Mouse (Mus musculus): Measurements from ENCODE around the gene Zfp219. TPM values are rescaled to one million over a fixed set of nuclear protein-coding genes. Genes with fewer than 3 reads are reported as not detected.
"Not testable (repeated sequence)": the region's sequence is repeated elsewhere in the genome, so short reads cannot be mapped to it uniquely, and the experiment has no call there.

Zfp219 gene
- 10 to 100 TPM; 37.6 to 41.2 TPM for total RNA-seq (2021)
- long read RNA-seq, experiment 1, partial matches to known transcripts = 8 of 23 reads
- long read RNA-seq, experiment 1, other reads (novel, unspliced or antisense) = 9 of 23 reads
- long read RNA-seq, experiment 2, transcript Zfp219-204 (5 exons, 2,804 nt) = major isoform, 8 of 27 reads
- long read RNA-seq, experiment 2, partial matches to known transcripts = 12 of 27 reads
- long read RNA-seq, experiment 2, other reads (novel, unspliced or antisense) = 6 of 27 reads

- DNase-seq (ENCODE audit: low spot score in 2 of 2) = peak in 1 of 2 experiments; percentile 66
Observed at GRCm38 (mm10) chr14:52020486-52021137, at the start of gene Zfp219. Zfp219 (minus strand) TSS chr14:52020733.

- no peak for DNase-seq (ENCODE audit: low spot score in 2 of 2)
Observed at GRCm38 (mm10) chr14:52066135-52066534, 45.6 kb upstream of the Zfp219 start.

GRCm38 (mm10) chr14:52061798-52062197 lies 41.3 kb upstream of the Zfp219 start:
- no peak for DNase-seq (ENCODE audit: low spot score in 2 of 2)

- no peak for DNase-seq (ENCODE audit: low spot score in 2 of 2)
Observed at GRCm38 (mm10) chr14:52060800-52061199, 40.3 kb upstream of the Zfp219 start.

- DNase-seq (ENCODE audit: low spot score in 2 of 2) = no peak
Observed at GRCm38 (mm10) chr14:52059982-52060381, 39.4 kb upstream of the Zfp219 start.

GRCm38 (mm10) chr14:52052720-52053119 lies 32.2 kb upstream of the Zfp219 start:
- not testable (repeated sequence) for DNase-seq (ENCODE audit: low spot score in 2 of 2)

- no peak for DNase-seq (ENCODE audit: low spot score in 2 of 2)
Observed at GRCm38 (mm10) chr14:52045966-52046565, 25.5 kb upstream of the Zfp219 start.

GRCm38 (mm10) chr14:52044901-52045678 lies 24.6 kb upstream of the Zfp219 start:
- peak in 1 of 2 experiments; percentile 24 for DNase-seq (ENCODE audit: low spot score in 2 of 2)

GRCm38 (mm10) chr14:52043446-52043845 lies 22.9 kb upstream of the Zfp219 start:
- DNase-seq (ENCODE audit: low spot score in 2 of 2) = no peak

GRCm38 (mm10) chr14:52042359-52042758 lies 21.8 kb upstream of the Zfp219 start, which contains the start of gene Olfr221:
Olfr221 (minus strand) TSS chr14:52042459.
- DNase-seq (ENCODE audit: low spot score in 2 of 2) = not testable (repeated sequence)

GRCm38 (mm10) chr14:52039332-52039731 lies 18.8 kb upstream of the Zfp219 start:
- no peak for DNase-seq (ENCODE audit: low spot score in 2 of 2)

GRCm38 (mm10) chr14:52035926-52036325 lies 15.4 kb upstream of the Zfp219 start:
- DNase-seq (ENCODE audit: low spot score in 2 of 2) = no peak

- DNase-seq (ENCODE audit: low spot score in 2 of 2) = no peak
Observed at GRCm38 (mm10) chr14:52026342-52026741, 5.8 kb upstream of the Zfp219 start.

GRCm38 (mm10) chr14:52024133-52024532 lies 3.6 kb upstream of the Zfp219 start:
- DNase-seq (ENCODE audit: low spot score in 2 of 2) = no peak

- DNase-seq (ENCODE audit: low spot score in 2 of 2) = peak; percentile 82 to 89
Observed at GRCm38 (mm10) chr14:52022709-52023459, 2.4 kb upstream of the Zfp219 start.

- DNase-seq (ENCODE audit: low spot score in 2 of 2) = no peak
Observed at GRCm38 (mm10) chr14:52022244-52022708, 1.7 kb upstream of the Zfp219 start.

GRCm38 (mm10) chr14:52021568-52022212 lies 1.2 kb upstream of the Zfp219 start:
- DNase-seq (ENCODE audit: low spot score in 2 of 2) = no peak

GRCm38 (mm10) chr14:52021138-52021529 lies 601 bp upstream of the Zfp219 start:
- no peak for DNase-seq (ENCODE audit: low spot score in 2 of 2)

GRCm38 (mm10) chr14:52019590-52020340 lies 768 bp downstream of the Zfp219 start:
- peak; percentile 99 for DNase-seq (ENCODE audit: low spot score in 2 of 2)
